Mouse (Mus musculus): Measurements from ENCODE around the gene Ptbp2. TPM values are rescaled to one million over a fixed set of nuclear protein-coding genes. Genes with fewer than 3 reads are reported as not detected.

The Ptbp2 gene
- polyA plus RNA-seq, 1 experiment from 2014 or later: 298 TPM

Small RNA genes within 50 kb of the gene (microRNA-seq; reads per million reads assigned to microRNA genes)
- gene Gm24744: not detected
